Mouse (Mus musculus): ENCODE results near the gene Rfx5. TPM values are rescaled to one million over a fixed set of nuclear protein-coding genes. Genes with fewer than 3 reads are reported as not detected.
A peak's percentile ranks its signal among the peaks of the same experiment; 100 is the strongest.
"Not testable (repeated sequence)": the region's sequence is repeated elsewhere in the genome, so short reads cannot be mapped to it uniquely, and the experiment has no call there.

Gene Rfx5
- total RNA-seq, 2 experiments from 2014 or later = 14.7 to 16.8 TPM

DNA sequence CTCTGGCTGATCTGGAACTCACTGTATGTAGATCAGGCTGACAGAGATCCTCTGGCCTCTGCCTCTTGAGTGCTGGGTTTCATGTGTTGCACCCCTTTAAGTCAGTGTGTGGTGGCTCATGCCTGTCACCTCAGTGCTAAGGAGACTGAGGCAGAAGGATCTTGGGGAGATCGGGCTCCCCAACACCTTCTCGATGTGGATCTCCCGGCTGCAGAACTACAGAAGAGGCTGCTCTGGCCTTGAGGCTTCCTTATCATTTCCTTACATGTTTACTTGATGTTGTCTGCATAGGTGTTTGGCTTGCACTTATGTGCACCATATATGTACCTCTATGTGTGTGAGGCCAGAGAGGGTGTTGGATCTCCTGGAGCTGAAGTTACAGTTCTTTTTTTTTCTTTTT lies 19.3 kb upstream of the Rfx5 start:
- DNase-seq (ENCODE audit: low spot score in 2 of 2) = not testable (repeated sequence)

DNA sequence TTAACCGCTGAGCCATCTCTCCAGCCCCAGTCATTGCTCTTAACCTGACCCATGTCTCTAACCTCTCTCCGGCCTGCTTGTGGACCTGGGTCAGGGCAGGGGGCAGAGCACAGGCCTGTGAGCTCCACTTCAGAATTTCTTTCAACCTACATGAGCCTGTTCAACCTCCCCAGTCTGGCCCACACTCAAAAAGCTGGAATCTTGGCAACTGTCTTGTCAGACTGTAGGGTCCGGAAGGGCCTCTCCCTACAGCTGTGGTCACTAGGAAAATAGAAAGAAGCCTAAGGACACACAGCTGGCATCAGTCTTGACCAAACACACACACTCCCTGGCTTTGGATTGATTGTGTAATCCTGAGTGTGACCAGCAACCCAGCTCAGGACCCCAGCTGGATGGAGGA lies 18.5 kb upstream of the Rfx5 start:
- peak in 1 of 2 experiments; percentile 71 for DNase-seq (ENCODE audit: low spot score in 2 of 2)

DNA sequence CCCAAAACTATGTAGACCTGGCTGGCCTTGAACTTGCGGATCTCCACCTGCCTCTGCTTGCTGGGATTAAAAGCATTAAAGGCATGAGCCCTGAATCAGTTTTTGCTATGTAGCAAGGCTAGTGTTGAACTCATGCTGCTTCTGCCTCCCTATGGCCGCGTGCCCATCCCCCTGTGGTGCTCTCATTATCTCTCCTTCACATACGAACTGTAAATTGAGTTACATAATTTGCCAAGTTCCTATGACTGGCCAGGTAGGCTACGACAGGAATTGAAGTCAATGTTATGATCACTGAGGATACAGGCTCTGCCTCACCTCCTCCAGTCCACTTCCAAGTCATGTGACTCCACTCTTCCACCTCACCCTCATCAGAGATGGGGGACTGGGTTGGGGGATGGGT lies 17.7 kb upstream of the Rfx5 start:
- not testable (repeated sequence) for DNase-seq (ENCODE audit: low spot score in 2 of 2)

DNA sequence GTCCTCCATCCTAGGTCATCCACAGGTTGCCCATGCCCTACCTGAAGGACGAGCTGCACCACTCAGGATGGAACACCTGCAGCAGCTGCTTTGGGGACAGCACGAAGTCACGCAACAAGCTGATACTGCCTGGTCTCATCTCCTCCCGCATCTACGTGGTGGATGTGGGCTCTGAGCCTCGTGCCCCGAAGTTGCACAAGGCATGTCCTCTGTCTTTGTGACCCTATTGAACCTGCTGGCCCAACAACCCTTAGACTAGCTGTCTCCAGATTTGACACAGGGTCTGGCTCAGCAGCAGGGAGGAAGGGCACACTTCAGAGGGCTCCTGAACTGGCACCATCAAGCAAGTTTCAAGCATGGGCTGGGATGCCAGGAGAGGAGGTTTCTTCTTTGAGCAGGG lies 16.7 kb upstream of the Rfx5 start:
- DNase-seq (ENCODE audit: low spot score in 2 of 2) = not testable (repeated sequence)

DNA sequence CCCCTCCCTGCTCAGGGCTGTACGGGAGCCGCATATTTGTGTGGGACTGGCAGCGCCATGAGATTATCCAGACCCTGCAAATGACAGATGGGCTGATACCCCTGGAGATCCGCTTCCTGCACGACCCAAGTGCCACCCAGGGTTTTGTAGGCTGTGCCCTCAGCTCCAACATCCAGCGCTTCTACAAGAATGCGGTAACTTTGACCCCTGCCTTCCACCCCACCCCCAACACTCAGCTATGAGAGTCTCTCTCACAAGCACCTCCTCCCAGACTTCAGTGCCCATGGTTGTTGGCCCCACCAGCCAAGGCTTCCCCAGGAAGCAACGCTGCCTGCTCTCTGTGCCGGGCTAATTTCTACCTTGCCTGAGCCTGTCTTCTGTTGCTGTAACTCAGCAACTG lies 13.8 kb upstream of the Rfx5 start:
- DNase-seq (ENCODE audit: low spot score in 2 of 2) = not testable (repeated sequence)

DNA sequence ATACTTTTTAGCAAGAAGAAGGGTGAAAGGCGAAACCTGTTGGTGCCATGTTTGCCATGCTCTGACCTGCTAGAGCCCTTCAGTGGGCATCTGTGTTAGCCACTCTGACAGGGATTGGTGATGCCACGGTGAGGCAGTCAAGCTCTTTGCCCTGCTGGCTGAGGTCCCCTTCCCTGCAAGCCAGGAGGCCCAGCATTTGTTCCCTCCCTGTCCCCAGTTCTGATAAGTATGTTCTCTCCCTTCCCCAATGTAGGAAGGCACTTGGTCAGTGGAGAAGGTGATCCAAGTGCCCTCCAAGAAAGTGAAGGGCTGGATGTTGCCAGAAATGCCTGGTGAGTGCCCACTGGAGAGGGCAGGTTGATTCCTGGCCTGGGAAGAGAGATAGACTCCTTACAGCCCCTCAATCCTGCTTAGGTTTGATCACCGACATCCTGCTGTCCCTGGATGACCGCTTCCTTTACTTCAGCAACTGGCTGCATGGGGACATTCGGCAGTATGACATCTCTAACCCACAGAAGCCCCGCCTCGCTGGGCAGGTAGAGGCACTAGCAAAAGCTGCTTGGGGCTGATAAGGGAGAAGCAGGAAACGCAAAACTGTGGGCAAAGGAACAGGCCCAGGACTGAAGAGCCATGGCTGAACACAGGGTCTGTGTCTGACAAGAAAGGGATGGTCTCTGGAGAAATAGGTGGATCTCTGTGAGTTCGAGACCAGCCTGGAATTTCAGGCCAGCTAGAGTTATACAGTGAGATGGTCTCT lies 11.5 kb upstream of the Rfx5 start:
- not testable (repeated sequence) for DNase-seq (ENCODE audit: low spot score in 2 of 2)

DNA sequence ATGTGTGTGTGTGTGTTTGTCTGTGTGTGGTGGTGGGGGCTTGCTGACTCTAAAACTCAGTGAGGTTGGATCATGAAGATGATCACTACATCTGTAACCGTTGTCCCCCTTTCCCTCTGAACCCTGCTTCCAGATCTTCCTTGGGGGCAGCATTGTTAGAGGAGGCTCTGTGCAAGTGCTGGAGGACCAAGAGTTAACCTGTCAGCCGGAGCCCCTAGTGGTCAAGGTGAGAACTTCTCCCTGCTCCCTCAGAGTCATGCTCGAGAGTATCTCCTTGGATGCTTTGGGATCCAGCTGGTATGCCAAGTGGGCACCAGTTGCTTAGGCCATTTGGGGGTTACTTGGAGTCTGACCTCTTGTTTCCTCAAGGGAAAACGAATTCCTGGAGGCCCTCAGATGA lies 10.2 kb upstream of the Rfx5 start:
- not testable (repeated sequence) for DNase-seq (ENCODE audit: low spot score in 2 of 2)

DNA sequence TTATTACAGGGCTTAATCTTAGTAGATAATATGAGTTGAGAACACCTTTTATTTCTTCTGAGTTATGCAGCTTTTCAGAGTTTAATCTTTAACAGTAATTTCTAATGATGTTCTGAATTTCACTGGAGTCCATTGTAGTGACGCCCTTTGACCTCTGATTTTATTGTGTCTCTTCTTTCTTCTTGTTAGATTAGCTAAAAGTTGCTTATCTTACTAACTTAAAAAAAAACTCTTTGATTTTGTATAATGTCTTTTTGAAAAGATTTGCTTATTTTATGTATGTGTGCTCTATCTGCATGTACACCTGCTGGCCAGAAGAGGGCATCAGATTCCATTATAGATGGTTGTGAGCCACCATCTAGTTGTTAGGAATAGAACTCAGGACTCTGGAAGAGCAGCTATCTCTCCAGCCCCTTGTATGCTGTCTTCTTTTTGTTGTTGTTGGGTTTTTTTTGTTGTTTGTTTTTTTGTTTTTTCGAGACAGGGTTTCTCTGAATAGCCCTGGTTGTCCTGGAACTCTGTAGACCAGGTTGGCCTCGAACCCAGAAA lies 5.7 kb upstream of the Rfx5 start:
- DNase-seq (ENCODE audit: low spot score in 2 of 2) = no peak

DNA sequence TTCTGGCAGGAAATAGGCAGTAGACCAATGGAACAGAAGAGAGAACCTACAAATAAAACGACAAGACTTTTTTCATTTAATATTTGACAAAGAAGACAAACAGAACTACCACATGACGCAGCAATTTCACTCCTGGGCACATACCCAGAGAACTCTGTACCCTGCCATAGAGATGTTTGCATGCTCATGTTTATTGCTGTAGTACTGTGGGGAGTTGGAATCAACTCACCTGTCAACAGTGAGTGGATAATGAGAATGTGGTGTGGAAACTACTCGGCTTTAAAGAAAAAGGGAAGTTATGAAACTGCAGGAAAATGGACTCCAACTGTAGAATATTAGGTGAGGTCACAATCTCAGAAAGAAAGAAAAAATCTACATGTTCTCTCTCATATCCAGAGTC lies 4.2 kb upstream of the Rfx5 start:
- no peak for DNase-seq (ENCODE audit: low spot score in 2 of 2)

DNA sequence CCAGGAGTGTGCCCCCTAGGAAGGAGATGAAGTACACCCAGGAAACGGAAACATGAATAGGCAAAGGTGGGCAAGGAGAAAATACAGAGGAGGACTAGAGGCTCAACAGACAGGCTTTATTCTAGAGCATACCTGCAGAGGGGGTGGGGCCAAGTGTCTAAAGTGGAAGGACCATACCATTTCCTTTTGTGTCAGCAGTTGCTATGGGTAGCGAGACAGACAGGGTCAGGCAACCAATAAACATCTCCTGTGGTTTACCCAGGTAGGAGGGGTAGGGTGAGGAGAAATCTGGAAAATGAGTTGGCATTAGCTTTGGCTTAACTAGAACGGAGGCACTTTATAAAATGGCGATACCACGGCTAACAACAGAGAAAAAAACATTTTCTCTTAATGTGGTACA lies 1.1 kb upstream of the Rfx5 start:
- DNase-seq (ENCODE audit: low spot score in 2 of 2) = no peak

DNA sequence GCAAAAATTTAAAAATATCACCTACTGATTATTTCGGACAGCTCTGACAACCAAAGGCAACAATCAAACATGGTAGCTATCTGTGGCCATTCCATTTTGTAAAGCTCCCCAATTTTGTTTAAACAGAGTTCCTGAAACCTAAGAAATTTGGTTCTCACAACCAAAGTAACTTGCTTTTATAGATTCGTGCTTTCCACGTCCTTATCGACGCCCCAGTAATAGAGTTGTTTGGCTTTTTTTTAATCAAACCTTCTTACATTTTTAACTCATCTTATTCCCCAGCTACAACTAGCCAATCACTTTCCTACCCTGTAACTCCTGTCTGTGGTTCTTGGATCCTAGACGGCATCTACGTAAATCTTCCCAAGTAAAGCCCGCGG lies 501 bp upstream of the Rfx5 start:
- no peak for DNase-seq (ENCODE audit: low spot score in 2 of 2)

DNA sequence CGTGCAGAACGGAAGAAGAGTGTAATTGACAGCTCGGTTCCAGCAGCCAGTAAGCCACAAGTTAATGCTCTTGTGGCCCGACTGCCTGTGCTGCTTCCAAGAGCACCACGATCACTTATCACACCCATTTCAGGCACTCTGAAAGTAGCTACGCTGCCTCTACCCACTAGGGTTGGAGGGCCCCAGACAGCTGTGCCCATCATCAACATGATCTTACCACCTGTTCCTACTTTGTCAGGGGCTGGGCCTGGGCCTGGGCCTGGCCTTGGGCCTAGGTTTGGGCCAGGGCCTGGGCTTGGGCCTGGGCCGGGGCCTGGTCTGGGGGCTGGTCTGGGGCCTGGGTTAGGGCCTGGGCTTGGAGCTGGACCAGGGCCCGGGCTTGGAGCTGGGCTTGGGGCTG lies 4.4 kb downstream of the Rfx5 start:
- peak in 1 of 2 experiments; percentile 38 for DNase-seq (ENCODE audit: low spot score in 2 of 2)

DNA sequence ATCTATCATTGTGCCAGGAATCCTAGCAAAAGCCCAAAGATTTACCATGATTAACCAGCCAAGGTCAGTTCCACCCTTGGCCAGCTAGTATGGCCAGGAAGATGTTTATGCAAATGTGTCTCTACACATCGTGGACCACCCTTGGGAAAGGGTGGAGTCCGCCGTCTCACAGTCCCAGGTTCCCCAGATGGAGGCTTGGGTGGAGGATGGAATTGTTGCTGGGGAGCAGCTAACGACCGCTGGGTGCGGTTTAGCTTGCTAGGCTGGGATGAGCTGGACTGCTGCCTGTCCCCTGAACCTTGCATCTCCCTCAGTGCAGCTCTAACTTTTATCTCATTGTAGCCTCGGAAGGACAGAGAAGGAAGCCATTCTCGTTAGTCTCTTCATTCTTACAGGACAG lies 6.0 kb downstream of the Rfx5 start:
- peak in 1 of 2 experiments; percentile 20 for DNase-seq (ENCODE audit: low spot score in 2 of 2)

DNA sequence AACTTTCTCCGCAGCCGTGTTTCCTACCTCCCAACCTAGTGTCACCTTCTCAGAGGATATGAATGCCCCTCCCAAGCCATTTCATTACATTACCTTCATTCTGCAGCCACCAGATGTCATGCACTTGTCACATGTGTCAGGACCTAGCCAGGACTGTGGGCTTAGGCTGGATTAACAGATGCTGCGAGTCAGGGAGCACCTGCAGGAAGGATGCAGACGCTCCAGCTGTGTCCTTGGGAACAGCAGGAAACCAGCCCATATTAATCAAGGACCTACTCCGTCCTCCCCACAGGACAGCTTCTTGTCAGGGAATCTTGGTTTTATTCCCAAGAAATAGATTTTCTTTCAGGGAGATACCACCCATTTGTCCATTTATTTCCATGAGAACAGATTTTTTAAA lies 6.4 kb downstream of the Rfx5 start:
- no peak for DNase-seq (ENCODE audit: low spot score in 2 of 2)

DNA sequence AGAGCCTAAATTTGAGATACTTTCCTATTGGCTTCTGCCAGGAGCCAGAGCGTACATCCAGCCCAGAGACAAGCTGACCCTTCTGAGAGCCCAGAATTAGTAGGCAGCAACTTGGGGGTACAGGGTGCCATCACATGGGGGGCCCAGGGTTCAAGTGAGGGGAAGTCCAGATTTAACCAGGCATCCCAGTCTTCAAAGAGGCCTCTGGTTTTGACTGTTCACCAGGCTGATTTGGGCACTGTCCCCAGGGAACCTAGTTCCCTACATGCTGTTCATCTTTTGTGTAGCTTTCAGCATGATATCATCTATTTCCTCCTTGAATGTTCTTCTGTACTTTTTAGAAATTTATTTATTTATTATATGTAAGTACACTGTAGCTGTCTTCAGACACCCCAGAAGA lies 11.1 kb downstream of the Rfx5 start:
- no peak for DNase-seq (ENCODE audit: low spot score in 2 of 2)

DNA sequence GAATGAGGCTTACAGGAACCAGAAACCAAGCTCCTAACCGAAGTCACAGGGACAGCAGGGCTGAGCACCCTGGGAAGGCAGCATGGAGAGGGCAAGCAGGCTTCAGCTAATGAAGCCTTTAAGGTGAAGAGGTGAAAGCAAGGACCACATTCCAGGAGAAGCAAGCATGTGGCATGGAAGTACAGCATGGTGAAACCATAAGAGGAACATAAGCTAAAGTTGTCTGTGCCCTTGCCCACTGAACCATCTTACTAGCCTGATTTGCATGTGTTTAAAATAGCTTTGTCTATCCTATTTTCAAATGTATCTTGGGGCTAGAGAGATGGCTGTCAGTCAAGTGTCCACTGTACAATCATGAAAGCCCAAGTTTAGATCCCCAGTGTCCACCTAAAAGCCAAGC lies 12.0 kb downstream of the Rfx5 start:
- no peak for DNase-seq (ENCODE audit: low spot score in 2 of 2)

DNA sequence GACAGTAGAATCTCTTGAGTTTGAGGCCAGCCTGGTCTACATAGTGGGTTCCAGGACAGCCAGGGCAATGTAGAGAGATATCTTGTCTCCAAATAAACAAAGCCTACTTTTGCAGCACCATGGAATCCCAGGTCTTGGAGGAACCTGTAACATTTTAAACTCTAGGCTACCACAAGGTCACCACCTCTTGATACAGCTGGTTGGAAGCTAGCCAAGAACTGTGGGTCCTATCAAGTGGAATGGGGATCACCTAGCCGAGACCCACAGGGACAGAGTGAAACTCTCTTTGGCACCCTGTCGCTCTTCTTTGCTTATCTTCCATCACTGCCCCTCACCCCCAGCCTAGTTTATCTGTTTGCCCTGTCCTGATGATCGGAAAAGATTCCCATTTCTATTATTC lies 18.7 kb downstream of the Rfx5 start:
- no peak for DNase-seq (ENCODE audit: low spot score in 2 of 2)

DNA sequence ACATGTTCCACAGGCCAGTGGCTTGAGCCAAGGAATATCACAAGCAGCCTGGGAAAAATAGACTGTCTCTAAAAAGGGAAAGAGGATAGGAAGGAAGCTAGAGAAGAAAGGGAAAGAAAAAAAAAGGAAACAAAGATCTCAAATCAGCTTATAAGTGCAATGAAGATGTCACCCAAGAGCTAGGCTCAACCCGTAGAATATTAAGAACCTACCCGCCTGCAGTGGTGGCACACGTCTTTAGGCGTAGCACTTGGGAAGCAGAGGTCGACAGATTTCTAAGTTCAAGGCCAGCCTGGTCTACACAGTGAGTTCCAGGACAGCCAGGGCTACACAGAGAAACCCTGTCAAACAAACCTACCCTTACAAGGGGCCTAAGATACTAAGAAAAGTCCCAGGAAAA lies 19.7 kb downstream of the Rfx5 start:
- DNase-seq (ENCODE audit: low spot score in 2 of 2) = no peak

DNA sequence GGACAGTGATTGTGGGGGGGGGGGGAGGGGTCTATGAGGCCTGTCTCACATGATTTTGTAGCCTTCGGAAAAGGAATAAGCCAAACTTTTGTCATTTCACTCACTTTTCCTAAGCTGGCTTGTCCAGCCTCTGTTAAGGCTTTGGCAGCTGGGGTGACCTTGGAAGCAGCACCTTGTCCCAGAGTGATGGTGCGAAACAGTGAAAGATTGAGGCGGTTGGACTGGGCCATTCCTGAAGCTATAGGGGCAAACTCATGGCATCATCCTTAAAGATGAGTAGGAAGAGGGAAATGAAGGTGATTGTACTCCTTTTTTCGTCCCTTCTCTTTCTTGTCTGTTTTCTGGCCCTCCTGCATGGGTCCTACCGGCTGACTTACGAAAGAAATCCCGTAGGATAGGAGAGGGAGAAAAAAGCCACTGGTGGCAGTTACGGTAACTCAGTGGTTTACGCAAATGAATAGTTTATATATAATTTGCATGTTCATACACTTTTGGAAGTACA lies 20.2 kb downstream of the Rfx5 start:
- no peak for DNase-seq (ENCODE audit: low spot score in 2 of 2)

DNA sequence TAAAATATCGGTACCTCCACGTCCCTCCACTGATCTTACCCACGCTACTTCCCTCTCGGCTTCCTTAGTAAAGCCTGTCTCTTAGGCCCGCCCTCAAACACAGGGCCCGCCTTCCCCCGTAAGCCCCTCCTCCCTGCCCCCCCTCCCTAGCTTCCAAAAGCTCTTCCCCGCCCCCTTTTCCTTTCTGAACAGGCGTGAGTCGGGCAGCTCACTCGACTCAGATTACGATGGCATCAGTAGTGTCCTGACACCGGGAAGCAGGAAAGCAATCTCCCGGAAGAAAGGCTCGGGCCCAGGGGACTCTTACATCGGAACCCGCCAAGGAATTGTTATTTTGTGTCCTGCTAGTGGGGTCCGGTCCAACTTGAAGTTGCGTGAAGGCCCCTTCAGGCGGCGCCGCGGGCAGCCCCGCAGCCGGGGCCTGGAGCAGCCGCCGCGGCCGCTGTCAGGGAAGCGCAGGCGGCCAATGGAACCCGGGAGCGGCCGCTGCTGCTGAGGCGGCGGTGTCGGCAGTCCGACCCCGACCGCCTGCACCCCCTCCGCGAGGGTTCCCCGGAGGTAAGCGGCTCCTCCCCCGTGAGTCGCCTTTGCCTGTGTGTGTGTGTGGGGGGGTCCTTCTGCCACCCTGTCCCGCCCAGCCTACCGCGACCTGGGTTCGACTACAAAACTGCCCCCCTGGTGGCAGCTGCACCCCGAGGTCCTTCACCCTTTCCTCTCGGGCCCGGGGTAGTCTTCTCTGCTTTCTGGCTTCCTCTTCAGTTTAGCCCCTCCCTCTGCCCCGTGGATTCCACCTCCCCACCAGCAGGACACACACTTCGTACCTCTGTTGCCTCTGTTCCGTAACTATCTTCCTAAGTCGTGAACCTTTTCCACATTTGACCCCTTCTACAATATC lies 20.9 kb downstream of the Rfx5 start, which contains the start of gene Pi4kb:
Gene Pi4kb (plus strand): TSS at position 204 of the 895 bp plus-strand sequence.
- peak; percentile 52 to 83 for DNase-seq (ENCODE audit: low spot score in 2 of 2)

DNA sequence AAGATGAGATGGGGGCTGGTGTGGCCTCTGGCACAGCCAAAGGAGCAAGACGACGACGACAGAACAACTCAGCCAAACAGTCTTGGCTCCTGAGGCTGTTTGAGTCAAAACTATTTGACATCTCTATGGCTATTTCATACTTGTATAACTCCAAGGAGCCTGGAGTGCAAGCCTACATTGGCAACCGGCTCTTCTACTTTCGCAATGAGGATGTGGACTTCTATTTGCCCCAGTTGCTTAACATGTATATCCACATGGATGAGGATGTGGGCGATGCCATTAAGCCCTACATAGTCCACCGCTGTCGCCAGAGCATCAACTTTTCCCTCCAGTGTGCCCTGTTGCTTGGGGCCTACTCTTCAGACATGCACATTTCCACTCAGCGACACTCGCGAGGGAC lies 30.4 kb downstream of the Rfx5 start:
- no peak for DNase-seq (ENCODE audit: low spot score in 2 of 2)

DNA sequence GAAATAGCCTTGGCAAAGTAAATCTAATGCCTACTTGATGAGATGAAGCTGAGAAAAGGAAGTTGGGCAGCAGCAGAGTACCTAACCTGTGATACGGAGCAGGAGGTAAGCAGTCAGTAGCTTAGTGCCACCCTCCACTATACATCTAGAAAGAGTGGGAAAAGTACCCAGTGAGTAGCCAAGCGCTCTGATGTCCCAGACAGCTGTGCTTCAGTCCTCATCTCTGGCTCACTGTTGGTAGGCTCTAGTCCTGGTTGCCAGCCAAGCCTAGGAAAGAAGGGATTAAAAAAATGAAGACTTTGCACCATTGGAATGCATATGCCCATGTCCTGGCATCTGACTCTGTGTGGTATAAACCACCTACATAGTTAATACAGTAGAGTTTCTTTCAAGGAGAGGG lies 31.6 kb downstream of the Rfx5 start:
- no peak for DNase-seq (ENCODE audit: low spot score in 2 of 2)

Measured in gastrocnemius, postnatal 4 days (tissue).